Mouse (Mus musculus): ENCODE data around the gene Epb41. TPM values are rescaled to one million over a fixed set of nuclear protein-coding genes. Genes with fewer than 3 reads are reported as not detected.

Gene Epb41
- polyA plus RNA-seq, 1 experiment from 2014 or later: 139 TPM

- H3K9ac ChIP-seq (replicated peaks; ENCODE audit: low read length): no peak overlapping the region
- DNase-seq (ENCODE audit: low spot score) (peak; percentile 81), ATAC-seq (replicated peaks; ENCODE audit: insufficient number of reproducible peaks, low FRiP score, low TSS enrichment, low read depth) (no peak)
- H3K27ac ChIP-seq (replicated peaks; ENCODE audit: low read depth, low read length): no peak overlapping the region
- 21% methylated on average over 4 of the region's 4 CpGs for WGBS
- H3K27me3 ChIP-seq (ENCODE audit: control insufficient read depth, insufficient read depth, low read length): no peaks in the 10 kb centered on the region
- no peak overlapping the region for H3K4me2 ChIP-seq (ENCODE audit: low read depth, low read length)
- no peak overlapping the region for H3K4me3 ChIP-seq (ENCODE audit: low read depth, low read length)
- no peaks in the 10 kb centered on the region for H3K9me3 ChIP-seq (replicated peaks; ENCODE audit: control insufficient read depth, low read length)
- peaks cover 6% of the 10 kb centered on the region for H3K36me3 ChIP-seq (replicated peaks; ENCODE audit: control insufficient read depth, insufficient read depth, low read depth, low read length)
- H3K4me1 ChIP-seq (ENCODE audit: control insufficient read depth, insufficient read depth, low read length): no peaks in the 10 kb centered on the region
These were observed 97.9 kb downstream of the Epb41 start for GRCm38 (mm10) chr4:131977201-131977600.

- Histone ChIP-seq H3K36me3 (replicated peaks; ENCODE audit: control insufficient read depth, insufficient read depth, low read depth, low read length) (peaks cover 5% of the 10 kb centered on the region), H3K4me2 (ENCODE audit: low read depth, low read length) (no peak overlapping the region)
- WGBS: 89% methylated on average over 7 of the region's 7 CpGs
These were observed 104.8 kb downstream of the Epb41 start for GRCm38 (mm10) chr4:131970244-131970853.

GRCm38 (mm10) chr4:131968873-131969272 is 106.2 kb downstream of the Epb41 start:
- Histone ChIP-seq H3K27ac (replicated peaks; ENCODE audit: low read depth, low read length) (no peak overlapping the region), H3K9ac (replicated peaks; ENCODE audit: low read length) (no peak overlapping the region), H3K4me1 (ENCODE audit: control insufficient read depth, insufficient read depth, low read length) (no peaks in the 10 kb centered on the region), H3K9me3 (replicated peaks; ENCODE audit: control insufficient read depth, low read length) (no peaks in the 10 kb centered on the region), H3K27me3 (ENCODE audit: control insufficient read depth, insufficient read depth, low read length) (no peaks in the 10 kb centered on the region), H3K36me3 (replicated peaks; ENCODE audit: control insufficient read depth, insufficient read depth, low read depth, low read length) (peaks cover 3% of the 10 kb centered on the region), H3K4me3 (ENCODE audit: low read depth, low read length) (no peak overlapping the region), H3K4me2 (ENCODE audit: low read depth, low read length) (no peak overlapping the region)
- 83% methylated on average over 2 of the region's 2 CpGs for WGBS
- DNase-seq (ENCODE audit: low spot score) (peak; percentile 42), ATAC-seq (replicated peaks; ENCODE audit: insufficient number of reproducible peaks, low FRiP score, low TSS enrichment, low read depth) (no peak)

More at GRCm38 (mm10) chr4:131970244-131970853, 104.8 kb downstream of the Epb41 start:
- DNase-seq (ENCODE audit: low spot score) (no peak), ATAC-seq (replicated peaks; ENCODE audit: insufficient number of reproducible peaks, low FRiP score, low TSS enrichment, low read depth) (no peak)
- H3K9ac ChIP-seq (replicated peaks; ENCODE audit: low read length): no peak overlapping the region
- H3K27me3 ChIP-seq (ENCODE audit: control insufficient read depth, insufficient read depth, low read length): no peaks in the 10 kb centered on the region
- H3K4me1 ChIP-seq (ENCODE audit: control insufficient read depth, insufficient read depth, low read length): no peaks in the 10 kb centered on the region
- H3K4me3 ChIP-seq (ENCODE audit: low read depth, low read length): no peak overlapping the region
- H3K27ac ChIP-seq (replicated peaks; ENCODE audit: low read depth, low read length): no peak overlapping the region
- no peaks in the 10 kb centered on the region for H3K9me3 ChIP-seq (replicated peaks; ENCODE audit: control insufficient read depth, low read length)

- 87% methylated on average over 3 of the region's 3 CpGs for WGBS
- H3K27me3 ChIP-seq (ENCODE audit: control insufficient read depth, insufficient read depth, low read length): no peaks in the 10 kb centered on the region
- DNase-seq (ENCODE audit: low spot score): no peak
- H3K9me3 ChIP-seq (replicated peaks; ENCODE audit: control insufficient read depth, low read length): no peaks in the 10 kb centered on the region
- no peak overlapping the region for H3K27ac ChIP-seq (replicated peaks; ENCODE audit: low read depth, low read length)
- H3K4me1 ChIP-seq (ENCODE audit: control insufficient read depth, insufficient read depth, low read length): no peaks in the 10 kb centered on the region
- ATAC-seq (replicated peaks; ENCODE audit: insufficient number of reproducible peaks, low FRiP score, low TSS enrichment, low read depth): no peak
- H3K4me2 ChIP-seq (ENCODE audit: low read depth, low read length): no peak overlapping the region
- H3K4me3 ChIP-seq (ENCODE audit: low read depth, low read length): no peak overlapping the region
- no peak overlapping the region for H3K9ac ChIP-seq (replicated peaks; ENCODE audit: low read length)
- no peaks in the 10 kb centered on the region; the same call in 1 of the 2 replicates for H3K36me3 ChIP-seq (replicated peaks; ENCODE audit: control insufficient read depth, insufficient read depth, low read depth, low read length)
These were observed 118.0 kb downstream of the Epb41 start for GRCm38 (mm10) chr4:131957161-131957560.

- ATAC-seq (replicated peaks; ENCODE audit: insufficient number of reproducible peaks, low FRiP score, low TSS enrichment, low read depth): no peak
- no peaks in the 10 kb centered on the region for H3K27me3 ChIP-seq (ENCODE audit: control insufficient read depth, insufficient read depth, low read length)
- H3K27ac ChIP-seq (replicated peaks; ENCODE audit: low read depth, low read length): no peak overlapping the region
- no peaks in the 10 kb centered on the region for H3K9me3 ChIP-seq (replicated peaks; ENCODE audit: control insufficient read depth, low read length)
- WGBS: 78% methylated on average over 8 of the region's 8 CpGs
- no peak overlapping the region for H3K9ac ChIP-seq (replicated peaks; ENCODE audit: low read length)
- H3K4me3 ChIP-seq (ENCODE audit: low read depth, low read length): no peak overlapping the region
- H3K36me3 ChIP-seq (replicated peaks; ENCODE audit: control insufficient read depth, insufficient read depth, low read depth, low read length): no peaks in the 10 kb centered on the region
- no peak for DNase-seq (ENCODE audit: low spot score)
- H3K4me2 ChIP-seq (ENCODE audit: low read depth, low read length): no peak overlapping the region
- no peaks in the 10 kb centered on the region for H3K4me1 ChIP-seq (ENCODE audit: control insufficient read depth, insufficient read depth, low read length)
These were observed 124.5 kb downstream of the Epb41 start for GRCm38 (mm10) chr4:131950657-131951056.

GRCm38 (mm10) chr4:131949903-131950302 is 125.2 kb downstream of the Epb41 start:
- H3K27me3 ChIP-seq (ENCODE audit: control insufficient read depth, insufficient read depth, low read length): no peaks in the 10 kb centered on the region
- WGBS: 57% methylated on average over 5 of the region's 5 CpGs
- no peak for ATAC-seq (replicated peaks; ENCODE audit: insufficient number of reproducible peaks, low FRiP score, low TSS enrichment, low read depth)
- H3K4me2 ChIP-seq (ENCODE audit: low read depth, low read length): no peak overlapping the region
- H3K4me1 ChIP-seq (ENCODE audit: control insufficient read depth, insufficient read depth, low read length): no peaks in the 10 kb centered on the region
- H3K9me3 ChIP-seq (replicated peaks; ENCODE audit: control insufficient read depth, low read length): no peaks in the 10 kb centered on the region
- H3K27ac ChIP-seq (replicated peaks; ENCODE audit: low read depth, low read length): no peak overlapping the region
- H3K4me3 ChIP-seq (ENCODE audit: low read depth, low read length): no peak overlapping the region
- no peak for DNase-seq (ENCODE audit: low spot score)
- no peak overlapping the region for H3K9ac ChIP-seq (replicated peaks; ENCODE audit: low read length)
- H3K36me3 ChIP-seq (replicated peaks; ENCODE audit: control insufficient read depth, insufficient read depth, low read depth, low read length): no peaks in the 10 kb centered on the region

GRCm38 (mm10) chr4:131947848-131948247 is 127.3 kb downstream of the Epb41 start:
- no peak overlapping the region for H3K27ac ChIP-seq (replicated peaks; ENCODE audit: low read depth, low read length)
- H3K4me3 ChIP-seq (ENCODE audit: low read depth, low read length): no peak overlapping the region
- no peaks in the 10 kb centered on the region for H3K36me3 ChIP-seq (replicated peaks; ENCODE audit: control insufficient read depth, insufficient read depth, low read depth, low read length)
- no peak overlapping the region for H3K9ac ChIP-seq (replicated peaks; ENCODE audit: low read length)
- H3K27me3 ChIP-seq (ENCODE audit: control insufficient read depth, insufficient read depth, low read length): no peaks in the 10 kb centered on the region
- DNase-seq (ENCODE audit: low spot score) (no peak), ATAC-seq (replicated peaks; ENCODE audit: insufficient number of reproducible peaks, low FRiP score, low TSS enrichment, low read depth) (no peak)
- H3K4me2 ChIP-seq (ENCODE audit: low read depth, low read length): no peak overlapping the region
- H3K9me3 ChIP-seq (replicated peaks; ENCODE audit: control insufficient read depth, low read length): no peaks in the 10 kb centered on the region
- WGBS: 92% methylated on average over 11 of the region's 11 CpGs
- H3K4me1 ChIP-seq (ENCODE audit: control insufficient read depth, insufficient read depth, low read length): no peaks in the 10 kb centered on the region

- no peaks in the 10 kb centered on the region for H3K9me3 ChIP-seq (replicated peaks; ENCODE audit: control insufficient read depth, low read length)
- WGBS: 90% methylated on average over 4 of the region's 4 CpGs
- no peak overlapping the region for H3K4me2 ChIP-seq (ENCODE audit: low read depth, low read length)
- DNase-seq (ENCODE audit: low spot score) (no peak), ATAC-seq (replicated peaks; ENCODE audit: insufficient number of reproducible peaks, low FRiP score, low TSS enrichment, low read depth) (no peak)
- no peaks in the 10 kb centered on the region for H3K36me3 ChIP-seq (replicated peaks; ENCODE audit: control insufficient read depth, insufficient read depth, low read depth, low read length)
- H3K27me3 ChIP-seq (ENCODE audit: control insufficient read depth, insufficient read depth, low read length): no peaks in the 10 kb centered on the region
- H3K27ac ChIP-seq (replicated peaks; ENCODE audit: low read depth, low read length): no peak overlapping the region
- H3K4me3 ChIP-seq (ENCODE audit: low read depth, low read length): no peak overlapping the region
- H3K4me1 ChIP-seq (ENCODE audit: control insufficient read depth, insufficient read depth, low read length): no peaks in the 10 kb centered on the region
- H3K9ac ChIP-seq (replicated peaks; ENCODE audit: low read length): no peak overlapping the region
These were observed 134.3 kb downstream of the Epb41 start for GRCm38 (mm10) chr4:131940846-131941245.
